Mouse (Mus musculus): Measurements from ENCODE around the gene Hist1h2ag. TPM values are rescaled to one million over a fixed set of nuclear protein-coding genes. Genes with fewer than 3 reads are reported as not detected.

The Hist1h2ag gene
- total and polyA plus RNA-seq, 2 experiments from 2014 or later: 16.6 to 477 TPM

- H3K4me1 ChIP-seq (ENCODE audit: insufficient read depth, low read length): peaks cover 11% of the 10 kb centered on the region; the same call in 1 of the 2 replicates
- H3K27me3 ChIP-seq (ENCODE audit: insufficient read depth, low read length): peaks cover 92% of the 10 kb centered on the region
- no peaks in the 10 kb centered on the region for H3K9me3 ChIP-seq (ENCODE audit: low read length)
- no peak for TF ChIP-seq CTCF (IDR thresholded peaks at IDR 0.05; ENCODE audit: low read depth)
- no peak for DNase-seq (ENCODE audit: low spot score)
- WGBS: 30% methylated on average over 5 of the region's 5 CpGs
- no peak overlapping the region for H3K27ac ChIP-seq
- no peak overlapping the region for H3K4me3 ChIP-seq (ENCODE audit: low read length)
- H3K9ac ChIP-seq (replicated peaks; ENCODE audit: low read length): no peak overlapping the region
- no peaks in the 10 kb centered on the region for H3K36me3 ChIP-seq (ENCODE audit: insufficient read depth, low read length)
- no peak for ATAC-seq
- no peak overlapping the region for H3K4me2 ChIP-seq (ENCODE audit: low read depth, low read length)
These were observed 40.9 kb downstream of the Hist1h2ag start for GRCm38 (mm10) chr13:22001823-22002222.

GRCm38 (mm10) chr13:22001346-22001745, 41.4 kb downstream of the Hist1h2ag start:
- 62% methylated on average over 2 of the region's 2 CpGs for WGBS
- DNase-seq (ENCODE audit: low spot score): no peak
- peaks cover 7% of the 10 kb centered on the region; the same call in 1 of the 2 replicates for H3K4me1 ChIP-seq (ENCODE audit: insufficient read depth, low read length)
- no peak overlapping the region for H3K9ac ChIP-seq (replicated peaks; ENCODE audit: low read length)
- H3K27me3 ChIP-seq (ENCODE audit: insufficient read depth, low read length): peaks cover 92% of the 10 kb centered on the region
- no peak for TF ChIP-seq CTCF (IDR thresholded peaks at IDR 0.05; ENCODE audit: low read depth)
- no peak overlapping the region for H3K4me3 ChIP-seq (ENCODE audit: low read length)
- ATAC-seq: no peak
- H3K36me3 ChIP-seq (ENCODE audit: insufficient read depth, low read length): no peaks in the 10 kb centered on the region
- H3K4me2 ChIP-seq (ENCODE audit: low read depth, low read length): no peak overlapping the region
- no peak overlapping the region for H3K27ac ChIP-seq
- H3K9me3 ChIP-seq (ENCODE audit: low read length): no peaks in the 10 kb centered on the region

GRCm38 (mm10) chr13:21999147-21999546, 43.6 kb downstream of the Hist1h2ag start:
- H3K9ac ChIP-seq (replicated peaks; ENCODE audit: low read length): no peak overlapping the region
- no peak overlapping the region for H3K4me3 ChIP-seq (ENCODE audit: low read length)
- H3K4me1 ChIP-seq (ENCODE audit: insufficient read depth, low read length): no peaks in the 10 kb centered on the region
- peaks cover 96% of the 10 kb centered on the region for H3K27me3 ChIP-seq (ENCODE audit: insufficient read depth, low read length)
- H3K4me2 ChIP-seq (ENCODE audit: low read depth, low read length): no peak overlapping the region
- H3K9me3 ChIP-seq (ENCODE audit: low read length): no peaks in the 10 kb centered on the region
- no peak for TF ChIP-seq CTCF (IDR thresholded peaks at IDR 0.05; ENCODE audit: low read depth)
- ATAC-seq (no peak), DNase-seq (ENCODE audit: low spot score) (no peak)
- H3K36me3 ChIP-seq (ENCODE audit: insufficient read depth, low read length): no peaks in the 10 kb centered on the region
- WGBS: 38% methylated on average over 4 of the region's 4 CpGs
- H3K27ac ChIP-seq: no peak overlapping the region

GRCm38 (mm10) chr13:21998412-21998811, 44.3 kb downstream of the Hist1h2ag start:
- Histone ChIP-seq H3K36me3 (ENCODE audit: insufficient read depth, low read length) (no peaks in the 10 kb centered on the region), H3K9me3 (ENCODE audit: low read length) (no peaks in the 10 kb centered on the region)
- ATAC-seq: no peak

GRCm38 (mm10) chr13:21997821-21998220, 44.9 kb downstream of the Hist1h2ag start:
- H3K4me3 ChIP-seq (ENCODE audit: low read length): no peak overlapping the region
- no peaks in the 10 kb centered on the region for H3K36me3 ChIP-seq (ENCODE audit: insufficient read depth, low read length)
- WGBS: 7% methylated on average over 4 of the region's 4 CpGs
- H3K27me3 ChIP-seq (ENCODE audit: insufficient read depth, low read length): peaks cover 90% of the 10 kb centered on the region
- H3K4me1 ChIP-seq (ENCODE audit: insufficient read depth, low read length): no peaks in the 10 kb centered on the region
- H3K9me3 ChIP-seq (ENCODE audit: low read length): no peaks in the 10 kb centered on the region
- no peak overlapping the region for H3K4me2 ChIP-seq (ENCODE audit: low read depth, low read length)
- ATAC-seq (no peak), DNase-seq (ENCODE audit: low spot score) (no peak)
- H3K27ac ChIP-seq: no peak overlapping the region
- TF ChIP-seq CTCF (IDR thresholded peaks at IDR 0.05; ENCODE audit: low read depth): no peak
- no peak overlapping the region for H3K9ac ChIP-seq (replicated peaks; ENCODE audit: low read length)

More at GRCm38 (mm10) chr13:21998412-21998811, 44.3 kb downstream of the Hist1h2ag start:
- TF ChIP-seq CTCF (IDR thresholded peaks at IDR 0.05; ENCODE audit: low read depth): no peak
- peaks cover 93% of the 10 kb centered on the region for H3K27me3 ChIP-seq (ENCODE audit: insufficient read depth, low read length)
- no peak overlapping the region for H3K9ac ChIP-seq (replicated peaks; ENCODE audit: low read length)
- H3K27ac ChIP-seq: no peak overlapping the region
- H3K4me2 ChIP-seq (ENCODE audit: low read depth, low read length): no peak overlapping the region
- 32% methylated on average over 3 of the region's 3 CpGs for WGBS
- H3K4me1 ChIP-seq (ENCODE audit: insufficient read depth, low read length): no peaks in the 10 kb centered on the region
- H3K4me3 ChIP-seq (ENCODE audit: low read length): no peak overlapping the region
- DNase-seq (ENCODE audit: low spot score): no peak

DNA sequence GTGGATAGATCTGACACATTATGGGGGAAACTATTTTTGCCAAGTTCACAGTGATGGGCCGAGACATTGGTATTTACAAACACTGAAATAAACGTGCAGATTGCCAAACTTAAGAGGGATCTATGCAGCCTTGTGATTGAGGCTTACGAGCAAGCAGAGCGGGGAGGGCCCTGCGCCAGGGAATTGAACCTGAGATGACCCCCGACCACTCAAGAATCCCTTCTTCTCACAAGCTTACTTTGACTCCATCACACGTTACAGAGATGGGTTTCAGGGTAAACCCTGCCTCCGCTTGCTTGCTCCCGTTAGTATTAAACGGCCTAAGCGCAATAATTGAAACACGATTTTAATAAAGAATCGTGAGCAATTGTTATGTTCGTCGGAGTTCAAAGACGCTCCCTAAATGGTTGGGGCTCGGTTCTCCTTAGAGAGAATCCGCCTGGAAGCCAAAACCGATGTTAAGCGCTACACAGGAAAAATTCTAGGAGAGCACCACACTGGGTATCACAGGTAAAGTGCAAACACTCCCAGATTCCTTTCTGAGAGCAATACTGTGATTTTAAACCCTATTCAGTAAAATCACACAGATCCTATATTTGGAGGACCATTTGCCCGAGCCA, 45.4 kb downstream of the Hist1h2ag start:
- WGBS: 3% methylated on average over 21 of the region's 21 CpGs
- Histone ChIP-seq H3K9me3 (ENCODE audit: low read length) (no peaks in the 10 kb centered on the region), H3K4me3 (ENCODE audit: low read length) (peak overlapping the region; percentile 9; the same call in 1 of the 2 replicates), H3K36me3 (ENCODE audit: insufficient read depth, low read length) (no peaks in the 10 kb centered on the region), H3K27ac (no peak overlapping the region), H3K27me3 (ENCODE audit: insufficient read depth, low read length) (peaks cover 87% of the 10 kb centered on the region), H3K4me2 (ENCODE audit: low read depth, low read length) (peak overlapping the region; percentile 30; the same call in 1 of the 2 replicates), H3K4me1 (ENCODE audit: insufficient read depth, low read length) (no peaks in the 10 kb centered on the region), H3K9ac (replicated peaks; ENCODE audit: low read length) (no peak overlapping the region)
- no peak for TF ChIP-seq CTCF (IDR thresholded peaks at IDR 0.05; ENCODE audit: low read depth)
- ATAC-seq (no peak), DNase-seq (ENCODE audit: low spot score) (no peak)

GRCm38 (mm10) chr13:21996840-21997185, 45.9 kb downstream of the Hist1h2ag start:
- Histone ChIP-seq H3K4me3 (ENCODE audit: low read length) (peak overlapping the region; percentile 9; the same call in 1 of the 2 replicates), H3K9ac (replicated peaks; ENCODE audit: low read length) (no peak overlapping the region), H3K27me3 (ENCODE audit: insufficient read depth, low read length) (peaks cover 82% of the 10 kb centered on the region), H3K4me2 (ENCODE audit: low read depth, low read length) (peak overlapping the region; percentile 30; the same call in 1 of the 2 replicates), H3K9me3 (ENCODE audit: low read length) (no peaks in the 10 kb centered on the region), H3K27ac (no peak overlapping the region), H3K4me1 (ENCODE audit: insufficient read depth, low read length) (no peaks in the 10 kb centered on the region), H3K36me3 (ENCODE audit: insufficient read depth, low read length) (no peaks in the 10 kb centered on the region)
- WGBS: under 1% methylated on average over 13 of the region's 13 CpGs
- DNase-seq (ENCODE audit: low spot score): no peak
- no peak for TF ChIP-seq CTCF (IDR thresholded peaks at IDR 0.05; ENCODE audit: low read depth)
- ATAC-seq: no peak

All from hindbrain, postnatal 0 days (tissue).